Mouse (Mus musculus): ENCODE measurements around the gene Sh3bgr. TPM values are rescaled to one million over a fixed set of nuclear protein-coding genes. Genes with fewer than 3 reads are reported as not detected.

The Sh3bgr gene
- total and polyA plus RNA-seq, 3 experiments, result 0.38 to 0.70 TPM; not detected in 1

DNA sequence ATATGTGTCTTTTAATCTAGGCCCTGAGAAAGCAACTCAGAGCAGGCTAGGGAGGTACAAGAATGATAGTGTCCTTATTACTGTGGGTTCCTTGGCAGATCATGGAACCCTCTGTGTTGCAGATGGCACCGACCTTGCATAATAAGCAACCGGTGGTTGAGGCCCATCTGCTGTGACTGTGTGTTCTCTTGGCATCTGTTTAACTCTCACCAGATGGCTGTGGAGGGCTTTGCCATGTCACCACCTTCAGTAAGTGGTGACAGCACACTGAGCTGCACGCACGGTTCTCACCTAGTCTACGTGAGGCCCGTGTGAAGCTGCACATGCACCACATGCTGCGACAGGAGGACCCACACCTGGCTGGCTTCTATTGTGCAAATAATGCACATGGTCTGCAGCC lies 49.4 kb downstream of the Sh3bgr start:
- H3K4me2 ChIP-seq (ENCODE audit: insufficient read depth, low read depth, poor library complexity, severe bottlenecking), result no peak overlapping the region
- 0 out of 4 replicates have a peak, but pooled peaks cover 0 to 3% of the 10 kb centered on the region in 2 experiments for H3K4me1 ChIP-seq (ENCODE audit: control insufficient read depth in 1 of 2, insufficient read depth in 2 of 2)
- no peak for DNase-seq (ENCODE audit: extremely low read depth)
- TF ChIP-seq USF2 (conservative IDR thresholded peaks at IDR 0.05; ENCODE audit: low read depth, low read length) (no peak), CTCF (conservative IDR thresholded peaks at IDR 0.05 in 1 of 2, IDR thresholded peaks at IDR 0.05 in 1 of 2; ENCODE audit: low read depth in 2 of 2, low read length in 2 of 2) (no peak), PAX5 (IDR thresholded peaks at IDR 0.05; ENCODE audit: low read length) (no peak), JUND (conservative IDR thresholded peaks at IDR 0.05; ENCODE audit: low read depth, low read length) (no peak), HCFC1 (IDR thresholded peaks at IDR 0.05; ENCODE audit: low read depth, low read length) (no peak), GABPA (IDR thresholded peaks at IDR 0.05; ENCODE audit: insufficient replicate concordance, low read depth, low read length) (no peak)
- H3K9me3 ChIP-seq (replicated peaks; ENCODE audit: low read length), result peaks cover 14% of the 10 kb centered on the region
- dilution Hi-C loops (cut with MboI; ENCODE audit: extremely low pct_ligation_motif_present, extremely low pct_unique_long_range_greater_than_20kb, low sequenced_read_pairs), result no loop called here
- in situ Hi-C loops (cut with MboI; ENCODE audit: low pct_ligation_motif_present, low pct_unique_long_range_greater_than_20kb, low sequenced_read_pairs), result loop anchor here (25.0 kb wide), 1 partner anchor 213 kb away; the partner anchor contains the start of gene Pcp4
- no peak overlapping the region for H3K4me3 ChIP-seq (replicated peaks in 1 of 3; ENCODE audit: low read depth in 2 of 3, low read length in 2 of 3, poor library complexity in 1 of 3)
- H3K27me3 ChIP-seq (replicated peaks), result no peaks in the 10 kb centered on the region
- no peak overlapping the region for H3K27ac ChIP-seq (ENCODE audit: insufficient read depth, low read depth)
- no peaks in the 10 kb centered on the region for H3K36me3 ChIP-seq (replicated peaks in 1 of 2; ENCODE audit: control insufficient read depth in 1 of 2, insufficient read depth in 1 of 2, low read length in 1 of 2)
- no peak overlapping the region for H3K9ac ChIP-seq (ENCODE audit: insufficient read depth, low read depth)
- no peaks in the 10 kb centered on the region for H3K79me2 ChIP-seq (replicated peaks; ENCODE audit: control insufficient read depth, extremely low read depth, insufficient read depth, poor library complexity, severe bottlenecking)

DNA sequence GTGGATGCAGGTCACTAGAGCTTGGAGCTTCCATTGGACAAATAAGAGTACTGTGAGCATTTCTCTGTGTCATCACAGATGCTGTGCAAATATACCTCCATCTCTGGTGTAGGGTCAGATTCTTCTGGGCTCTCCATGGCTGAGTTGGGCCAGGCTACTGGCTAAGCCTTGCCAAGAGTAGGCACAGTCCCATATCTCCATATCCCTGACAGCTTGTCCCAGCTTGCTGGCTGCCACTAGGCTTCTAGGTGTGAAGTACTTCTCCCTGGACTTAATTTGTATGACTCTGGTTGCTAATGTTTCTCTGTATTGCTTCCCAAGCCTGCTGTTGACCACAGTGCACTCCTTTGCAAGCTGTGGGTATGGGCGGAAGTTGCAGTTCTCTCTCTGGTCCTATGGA lies 51.9 kb downstream of the Sh3bgr start:
- no peaks in the 10 kb centered on the region for H3K27me3 ChIP-seq (replicated peaks)
- dilution Hi-C loops (cut with MboI; ENCODE audit: extremely low pct_ligation_motif_present, extremely low pct_unique_long_range_greater_than_20kb, low sequenced_read_pairs) (no loop called here), in situ Hi-C loops (cut with MboI; ENCODE audit: low pct_ligation_motif_present, low pct_unique_long_range_greater_than_20kb, low sequenced_read_pairs) (no loop called here)
- no peak for DNase-seq (ENCODE audit: extremely low read depth)
- no peaks in the 10 kb centered on the region for H3K79me2 ChIP-seq (replicated peaks; ENCODE audit: control insufficient read depth, extremely low read depth, insufficient read depth, poor library complexity, severe bottlenecking)
- TF ChIP-seq MYC (IDR thresholded peaks at IDR 0.05; ENCODE audit: low read depth, low read length) (no peak), BHLHE40 (IDR thresholded peaks at IDR 0.05; ENCODE audit: low read depth, low read length) (no peak), ZNF384 (IDR thresholded peaks at IDR 0.05; ENCODE audit: low read depth, low read length) (no peak), SIN3A (IDR thresholded peaks at IDR 0.05; ENCODE audit: low read length) (no peak)
- no peak overlapping the region for H3K4me2 ChIP-seq (ENCODE audit: insufficient read depth, low read depth, poor library complexity, severe bottlenecking)
- peaks cover 9% of the 10 kb centered on the region for H3K9me3 ChIP-seq (replicated peaks; ENCODE audit: low read length)
- no peak overlapping the region for H3K27ac ChIP-seq (ENCODE audit: insufficient read depth, low read depth)
- H3K9ac ChIP-seq (ENCODE audit: insufficient read depth, low read depth), result no peak overlapping the region
- no peaks in the 10 kb centered on the region for H3K4me1 ChIP-seq (ENCODE audit: control insufficient read depth in 1 of 2, insufficient read depth in 2 of 2)
- no peak overlapping the region for H3K4me3 ChIP-seq (replicated peaks in 1 of 3; ENCODE audit: low read depth in 2 of 3, low read length in 2 of 3, poor library complexity in 1 of 3)
- no peaks in the 10 kb centered on the region for H3K36me3 ChIP-seq (replicated peaks in 1 of 2; ENCODE audit: control insufficient read depth in 1 of 2, insufficient read depth in 1 of 2, low read length in 1 of 2)

GRCm38 (mm10) chr16:96258429-96258828 lies 58.2 kb downstream of the Sh3bgr start:
- H3K9ac ChIP-seq (ENCODE audit: insufficient read depth, low read depth), result no peak overlapping the region
- DNase-seq (ENCODE audit: extremely low read depth), result no peak
- no peaks in the 10 kb centered on the region for H3K9me3 ChIP-seq (replicated peaks; ENCODE audit: low read length)
- in situ Hi-C loops (cut with MboI; ENCODE audit: low pct_ligation_motif_present, low pct_unique_long_range_greater_than_20kb, low sequenced_read_pairs), result no loop called here
- dilution Hi-C loops (cut with MboI; ENCODE audit: extremely low pct_ligation_motif_present, extremely low pct_unique_long_range_greater_than_20kb, low sequenced_read_pairs), result no loop called here
- peaks cover 2 to 22% of the 10 kb centered on the region in 2 experiments for H3K4me1 ChIP-seq (ENCODE audit: control insufficient read depth in 1 of 2, insufficient read depth in 2 of 2)
- H3K27ac ChIP-seq (ENCODE audit: insufficient read depth, low read depth), result no peak overlapping the region
- TF ChIP-seq JUND (conservative IDR thresholded peaks at IDR 0.05; ENCODE audit: low read depth, low read length) (no peak), CHD1 (IDR thresholded peaks at IDR 0.05; ENCODE audit: low read depth, low read length) (no peak), BHLHE40 (IDR thresholded peaks at IDR 0.05; ENCODE audit: low read depth, low read length) (no peak), MAZ (IDR thresholded peaks at IDR 0.05; ENCODE audit: low read depth, low read length) (no peak), MYC (IDR thresholded peaks at IDR 0.05; ENCODE audit: low read depth, low read length) (no peak), EP300 (IDR thresholded peaks at IDR 0.05; ENCODE audit: low read length) (no peak), ZMIZ1 (IDR thresholded peaks at IDR 0.05; ENCODE audit: low read depth, low read length) (no peak), TBP (conservative IDR thresholded peaks at IDR 0.05; ENCODE audit: low read depth, low read length) (no peak), SIN3A (IDR thresholded peaks at IDR 0.05; ENCODE audit: low read length) (no peak), ELF1 (IDR thresholded peaks at IDR 0.05; ENCODE audit: low read depth, low read length) (no peak), USF2 (conservative IDR thresholded peaks at IDR 0.05; ENCODE audit: low read depth, low read length) (no peak), E2F4 (IDR thresholded peaks at IDR 0.05; ENCODE audit: insufficient replicate concordance, low read depth, low read length) (no peak), ZNF384 (IDR thresholded peaks at IDR 0.05; ENCODE audit: low read depth, low read length) (no peak)
- no peaks in the 10 kb centered on the region for H3K27me3 ChIP-seq (replicated peaks)
- H3K79me2 ChIP-seq (replicated peaks; ENCODE audit: control insufficient read depth, extremely low read depth, insufficient read depth, poor library complexity, severe bottlenecking), result no peaks in the 10 kb centered on the region
- H3K4me3 ChIP-seq (replicated peaks in 1 of 3; ENCODE audit: low read depth in 2 of 3, low read length in 2 of 3, poor library complexity in 1 of 3), result no peak overlapping the region
- no peaks in the 10 kb centered on the region for H3K36me3 ChIP-seq (replicated peaks in 1 of 2; ENCODE audit: control insufficient read depth in 1 of 2, insufficient read depth in 1 of 2, low read length in 1 of 2)
- no peak overlapping the region for H3K4me2 ChIP-seq (ENCODE audit: insufficient read depth, low read depth, poor library complexity, severe bottlenecking)

Measured in CH12.LX (cell line).